Mouse (Mus musculus): Measurements from ENCODE around the gene Nfyc.

Gene Nfyc

DNA sequence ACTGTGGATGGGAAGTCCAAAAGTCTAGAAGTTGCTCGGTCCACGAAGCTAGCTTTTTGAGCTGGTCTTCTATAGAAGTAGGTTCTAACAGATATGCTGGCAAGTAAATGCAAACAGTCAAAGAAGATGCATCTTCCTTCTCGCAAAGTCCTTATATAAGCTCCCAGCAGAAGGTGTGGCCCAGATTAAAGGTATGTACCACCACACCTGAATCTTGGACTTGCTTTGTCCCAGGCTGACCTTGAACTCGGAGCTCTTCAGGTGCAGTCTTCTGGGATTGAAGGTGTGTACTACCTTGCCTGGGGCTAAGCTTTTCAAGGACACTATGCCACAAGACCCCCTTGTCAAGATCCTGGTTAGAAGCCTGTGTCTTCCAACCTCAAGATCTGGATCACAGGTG, at the start of gene Nfyc:
TSS of gene Nfyc (minus strand) at position 101 of the 400 bp plus-strand sequence.
- no peak for DNase-seq (ENCODE audit: low read depth, low spot score)

DNA sequence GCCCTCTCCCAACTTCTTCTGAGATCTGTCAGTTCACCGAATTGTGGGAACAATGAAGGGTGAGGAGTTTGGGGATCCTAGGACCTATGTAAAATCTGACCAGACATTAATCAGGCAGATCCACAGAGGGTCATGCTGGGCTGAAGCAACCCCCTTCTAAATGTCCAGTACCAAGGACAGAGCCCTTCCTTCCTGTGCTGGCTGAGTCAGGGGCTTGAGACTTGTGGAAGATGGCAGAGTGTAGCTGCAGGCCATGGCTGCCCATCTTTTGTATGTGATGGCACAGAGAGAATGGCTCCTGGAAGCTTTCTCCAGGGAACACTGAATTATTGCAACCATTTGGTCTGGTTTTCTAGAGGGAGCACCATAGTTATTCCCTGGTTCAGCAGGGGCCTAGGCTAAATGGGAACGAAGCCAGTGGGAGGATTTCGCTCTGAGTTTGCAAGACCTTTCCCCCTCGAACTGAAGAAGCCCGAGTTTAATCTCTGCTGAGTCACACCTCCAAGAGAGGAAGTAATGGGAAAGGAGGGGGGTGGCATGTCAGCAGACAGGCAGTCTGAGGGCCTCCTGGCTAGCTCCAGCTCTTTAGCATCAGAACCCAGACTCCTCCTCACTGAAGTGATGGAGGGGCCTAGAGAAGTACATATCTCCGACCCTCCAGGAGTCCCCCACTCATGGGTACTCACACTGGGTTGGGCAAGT, 49.5 kb upstream of the Nfyc start:
- no peak for DNase-seq (ENCODE audit: low read depth, low spot score)

DNA sequence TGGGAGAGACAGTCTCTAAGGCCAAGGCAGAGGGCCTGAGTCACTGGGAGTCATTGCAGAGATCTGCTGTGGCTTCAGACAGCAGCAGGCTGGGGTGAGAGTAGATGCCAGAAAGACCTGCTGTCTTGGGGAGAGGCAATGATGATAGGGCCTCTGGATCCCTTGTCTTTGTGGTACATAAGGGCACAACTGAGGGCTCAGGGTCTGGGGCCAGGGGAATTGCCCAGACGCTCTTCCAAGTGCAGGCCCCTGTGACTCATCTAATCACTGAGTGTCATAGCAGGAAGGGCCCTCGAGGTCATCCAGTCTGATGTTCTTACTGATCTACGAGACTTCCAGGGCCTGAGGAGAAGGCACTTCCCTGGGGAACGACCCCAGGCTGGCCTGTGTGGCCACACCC, 48.0 kb upstream of the Nfyc start:
- no peak for DNase-seq (ENCODE audit: low read depth, low spot score)

DNA sequence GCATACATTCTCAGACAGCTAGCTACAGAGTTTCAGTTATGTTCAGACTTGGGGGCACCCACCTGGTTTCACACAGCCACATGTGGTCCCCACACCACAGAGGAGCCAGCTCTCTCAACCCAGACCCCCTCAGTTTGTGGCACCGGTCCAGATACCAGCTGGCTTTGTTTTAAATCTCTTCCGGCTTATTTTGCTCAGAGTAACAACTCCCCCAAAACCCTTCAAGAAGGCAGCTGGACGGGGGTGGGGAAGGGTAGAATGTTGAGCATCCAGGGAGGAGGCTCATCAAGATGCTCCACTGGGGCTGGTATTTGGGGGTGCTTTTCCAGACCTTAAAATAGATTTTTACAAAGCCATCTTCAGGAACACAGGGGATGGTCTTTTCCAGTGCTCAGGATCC, 47.4 kb upstream of the Nfyc start:
- DNase-seq (ENCODE audit: low read depth, low spot score), result peak; percentile 64

DNA sequence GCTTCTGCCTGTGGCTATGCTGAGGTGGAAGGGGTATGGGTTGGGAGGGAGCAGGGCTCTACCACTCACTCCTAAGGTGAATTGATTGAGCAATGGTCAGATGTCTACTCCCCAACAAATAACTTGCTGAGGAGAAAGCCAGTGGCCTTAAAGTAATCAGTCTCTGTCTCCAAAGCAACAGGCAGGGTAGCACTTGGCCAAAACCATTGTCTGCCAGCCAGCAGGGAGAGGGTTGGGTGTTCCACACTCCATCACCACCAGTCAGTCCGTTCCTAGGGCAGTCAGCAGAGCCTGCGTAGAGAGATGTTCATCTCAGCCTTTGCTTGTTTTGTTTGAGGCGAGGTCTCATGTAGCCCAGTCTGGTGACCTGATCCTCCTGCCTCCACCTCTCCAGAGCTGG, 44.6 kb upstream of the Nfyc start:
- no peak for DNase-seq (ENCODE audit: low read depth, low spot score)

DNA sequence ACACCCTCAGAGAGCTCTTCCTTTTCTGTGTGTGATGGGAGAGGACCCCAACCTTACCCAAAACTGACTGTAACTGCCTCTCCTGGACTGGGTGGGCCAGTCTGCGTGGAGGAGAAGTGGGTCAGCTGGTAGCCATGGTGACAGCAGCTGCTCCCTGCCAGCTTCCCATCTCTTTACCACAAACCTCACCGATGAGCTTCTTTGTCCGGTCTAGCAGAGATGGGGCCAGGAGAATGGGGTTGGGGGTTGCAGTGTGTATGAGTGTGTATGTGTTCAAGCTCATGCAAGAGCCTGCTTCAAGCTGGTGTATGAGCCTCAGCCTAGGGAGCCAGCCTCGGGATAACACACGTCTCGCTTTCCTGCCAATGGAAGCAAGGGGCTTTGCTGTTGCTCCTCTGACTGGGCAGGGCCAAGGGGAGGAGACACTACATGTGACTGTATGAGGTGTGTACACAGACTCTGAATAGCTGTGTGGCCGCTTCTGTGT, 38.9 kb upstream of the Nfyc start:
- no peak for DNase-seq (ENCODE audit: low read depth, low spot score)

DNA sequence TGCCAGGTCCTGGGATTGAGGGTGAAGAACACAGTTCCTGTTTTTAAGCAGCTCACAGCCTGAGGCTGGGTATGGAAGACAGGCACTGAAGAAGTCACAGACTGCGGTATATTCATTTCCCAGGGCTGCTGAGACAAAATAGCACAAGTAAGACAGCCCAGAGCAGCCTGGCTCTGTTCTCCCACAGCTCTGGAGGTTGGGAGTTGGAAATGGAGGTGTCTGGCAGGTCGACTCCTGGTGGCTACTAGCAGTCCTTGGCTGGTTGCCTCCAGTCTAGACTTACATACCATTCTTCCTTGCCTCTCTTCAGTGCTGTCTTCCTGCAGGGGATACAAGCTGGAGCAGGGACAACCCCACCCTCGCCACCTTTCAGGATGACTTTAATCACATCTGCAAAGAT, 37.6 kb upstream of the Nfyc start:
- DNase-seq (ENCODE audit: low read depth, low spot score), result no peak

DNA sequence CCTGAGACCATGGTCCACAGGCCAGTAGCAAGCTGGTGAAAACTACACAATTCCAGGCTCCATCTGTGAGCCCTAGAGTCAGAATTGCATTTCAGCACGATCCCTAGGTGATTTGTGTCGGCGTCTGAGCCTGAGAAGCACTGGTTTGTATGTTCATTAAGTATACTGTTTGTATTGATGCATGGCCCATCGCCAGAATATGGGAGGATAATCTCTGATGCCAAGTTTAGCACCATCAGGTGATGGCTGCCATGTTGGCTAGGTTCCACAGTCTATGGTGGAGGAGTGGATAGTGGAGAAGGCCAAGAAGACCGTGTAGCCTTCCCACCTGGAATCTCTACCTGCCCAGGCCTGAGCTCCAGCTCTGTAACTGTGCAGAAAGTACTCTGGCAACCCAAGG, 36.9 kb upstream of the Nfyc start:
- no peak for DNase-seq (ENCODE audit: low read depth, low spot score)

DNA sequence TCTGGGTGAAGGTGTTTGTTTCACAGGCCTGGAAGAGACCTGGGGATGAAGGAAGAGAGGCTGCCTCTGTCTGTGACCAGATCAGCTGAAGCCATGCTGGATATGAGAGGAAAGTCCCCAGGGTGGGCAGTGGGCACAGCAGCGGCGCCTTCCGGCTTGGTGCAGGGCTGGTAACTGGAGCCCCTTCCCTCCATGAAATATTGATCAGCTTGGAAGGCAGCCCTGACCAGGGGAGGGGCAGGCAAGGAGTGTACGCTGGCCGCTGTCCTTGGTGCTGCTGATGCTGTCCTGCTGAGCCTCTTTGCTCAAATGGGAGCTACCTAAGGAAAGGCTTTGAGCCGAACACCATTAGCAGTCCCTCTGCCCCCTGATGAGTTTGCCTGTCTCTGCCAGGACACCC, 34.8 kb upstream of the Nfyc start:
- no peak for DNase-seq (ENCODE audit: low read depth, low spot score)

DNA sequence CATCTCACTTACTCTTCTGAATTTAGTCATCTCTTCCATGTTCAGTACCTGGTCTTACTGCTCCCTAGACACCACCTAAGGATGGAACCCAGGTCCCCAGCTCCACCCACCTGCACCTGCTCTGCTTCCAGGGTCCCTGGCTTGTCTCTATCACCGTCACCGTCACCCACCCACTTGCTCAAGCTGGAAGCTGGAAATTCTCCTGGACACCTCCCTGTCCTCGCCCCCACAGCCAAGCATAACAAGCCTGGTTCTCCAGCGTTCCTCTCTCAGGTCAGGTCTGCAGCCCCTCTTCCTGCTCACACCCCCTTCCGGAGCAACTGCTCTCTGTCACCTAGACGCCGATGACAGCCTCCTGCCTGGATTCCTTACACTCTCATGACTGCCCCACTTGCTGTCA, 28.5 kb upstream of the Nfyc start:
- peak; percentile 68 for DNase-seq (ENCODE audit: low read depth, low spot score)

DNA sequence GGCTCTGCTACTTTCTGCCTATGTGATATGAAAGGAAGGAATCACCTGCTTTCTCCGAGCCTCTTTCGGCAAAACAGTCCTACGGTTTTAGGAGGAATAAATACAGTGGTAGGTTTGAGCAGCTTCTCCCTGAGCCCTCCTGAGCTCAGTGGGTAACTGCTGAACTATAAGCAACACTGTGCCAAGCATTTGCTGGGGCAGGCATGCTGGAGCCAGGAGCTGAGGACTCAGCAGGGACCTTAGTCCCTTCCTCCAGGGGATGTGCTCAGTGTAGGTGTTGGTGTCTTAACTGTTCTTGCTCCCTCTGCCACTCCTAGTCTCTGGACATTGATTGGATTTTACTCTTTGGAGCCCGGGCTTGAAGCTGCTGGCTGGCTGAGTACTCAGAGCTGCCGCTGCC, 25.0 kb upstream of the Nfyc start:
- DNase-seq (ENCODE audit: low read depth, low spot score), result no peak

DNA sequence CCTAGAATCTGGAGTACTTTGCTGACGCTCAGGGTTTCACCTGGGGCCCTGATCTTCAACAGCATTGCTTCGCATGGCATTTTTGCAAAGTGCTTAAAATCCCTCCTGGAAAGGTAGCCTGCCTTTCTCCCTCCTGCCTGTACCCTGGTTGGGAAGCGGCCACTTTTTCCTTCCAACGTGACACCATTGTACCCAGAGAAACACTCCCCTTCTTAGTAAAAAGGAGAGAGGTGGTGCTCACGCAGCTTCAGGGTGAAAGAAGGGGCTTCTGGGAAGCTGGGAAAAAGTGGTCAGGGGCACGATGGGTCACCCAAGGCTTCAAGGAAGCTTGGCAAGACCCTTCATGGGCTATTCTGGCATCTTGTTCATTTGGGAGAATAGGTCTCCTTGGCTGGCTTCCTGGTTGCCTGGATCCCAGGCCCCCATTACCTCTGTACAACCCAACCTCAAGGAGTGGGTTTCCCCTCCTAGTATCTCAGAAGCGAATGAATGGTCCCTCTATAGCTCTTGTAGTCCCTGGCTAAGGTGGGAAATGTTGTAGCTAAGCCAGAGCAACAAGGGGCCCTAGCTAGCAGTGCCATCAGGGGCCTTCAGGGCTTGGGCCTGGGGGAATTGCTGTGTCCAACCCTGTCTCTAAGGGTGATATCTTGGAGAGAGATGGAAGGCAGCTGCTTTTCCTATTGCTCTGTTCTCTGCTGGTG, 24.1 kb upstream of the Nfyc start:
- DNase-seq (ENCODE audit: low read depth, low spot score), result no peak

DNA sequence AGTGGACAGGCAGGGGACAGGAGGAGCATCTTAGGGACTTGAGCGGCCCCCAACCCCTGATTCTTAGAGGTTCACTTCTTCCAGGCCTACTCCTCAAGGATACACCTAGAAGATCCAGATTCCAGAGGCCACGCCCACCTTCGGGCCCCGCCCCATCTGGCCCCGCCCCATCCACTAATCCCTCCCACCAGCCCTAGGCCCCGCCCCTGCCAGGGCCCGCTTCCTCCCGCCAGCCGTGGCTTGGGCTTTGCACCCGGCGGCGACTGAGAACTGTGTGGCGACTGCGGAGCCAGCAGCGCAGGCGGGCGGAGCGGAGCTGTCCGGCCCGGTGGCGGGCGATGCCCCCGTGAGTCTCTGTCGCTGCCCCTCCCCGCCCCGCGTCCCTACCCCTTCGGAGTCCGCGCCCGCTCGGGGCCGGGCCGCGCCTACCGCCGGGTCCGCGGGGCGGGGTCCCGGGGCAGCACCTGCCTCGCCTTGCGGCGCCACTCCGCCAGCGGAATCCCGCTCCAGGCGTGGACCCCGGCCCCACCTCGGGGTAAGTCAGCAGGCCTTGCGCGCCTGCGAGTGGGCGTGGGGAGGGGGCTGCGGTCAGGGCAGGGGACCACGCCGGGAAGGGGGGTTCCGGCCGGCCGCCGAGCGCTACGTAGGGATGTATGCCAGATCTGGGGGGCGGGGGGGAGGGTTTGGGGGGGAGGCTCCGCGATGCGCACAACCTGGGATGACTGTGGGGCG, 23.4 kb upstream of the Nfyc start, which contains the start of gene Rims3:
TSS of gene Rims3 (plus strand) at position 229 of the 732 bp plus-strand sequence.
- no peak for DNase-seq (ENCODE audit: low read depth, low spot score)

DNA sequence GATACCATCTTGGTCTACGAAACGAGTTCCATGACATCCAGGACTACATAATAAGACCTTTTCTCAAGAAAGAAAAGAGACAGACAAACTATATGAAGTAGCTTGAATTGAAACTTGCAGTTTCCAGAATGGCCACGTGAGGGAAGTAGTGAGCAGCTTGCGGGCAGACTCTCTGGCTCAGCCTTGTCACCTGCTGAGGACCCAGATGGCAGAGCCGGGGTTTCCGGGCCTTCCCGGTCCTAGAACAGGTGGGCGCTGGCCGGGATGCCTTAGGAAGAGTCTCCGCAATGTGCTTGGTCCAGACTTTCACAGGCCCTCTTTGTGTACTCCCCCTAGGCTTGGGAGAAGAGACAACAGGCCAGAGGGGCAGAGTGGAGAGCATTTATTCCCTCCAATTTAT, 19.6 kb upstream of the Nfyc start:
- DNase-seq (ENCODE audit: low read depth, low spot score), result no peak

DNA sequence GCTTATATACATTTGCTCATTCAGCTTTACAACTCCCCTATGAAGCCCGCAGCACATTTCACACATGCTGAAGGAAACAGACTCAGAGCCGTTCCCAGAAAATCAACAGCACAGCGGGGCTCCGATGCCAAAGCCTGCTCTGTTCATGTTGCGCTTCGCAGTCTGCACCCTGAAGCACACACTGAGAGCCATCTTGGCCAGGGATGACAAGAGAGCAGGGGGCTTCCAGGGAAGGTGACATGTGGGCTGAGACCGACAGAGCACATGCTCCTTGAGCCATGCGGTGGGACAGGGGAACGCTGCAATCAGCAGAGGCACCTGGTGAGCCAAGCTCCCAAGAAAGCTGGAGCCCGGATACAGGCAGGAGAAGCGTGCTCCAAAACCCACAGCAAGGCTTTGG, 18.1 kb upstream of the Nfyc start:
- DNase-seq (ENCODE audit: low read depth, low spot score), result no peak

DNA sequence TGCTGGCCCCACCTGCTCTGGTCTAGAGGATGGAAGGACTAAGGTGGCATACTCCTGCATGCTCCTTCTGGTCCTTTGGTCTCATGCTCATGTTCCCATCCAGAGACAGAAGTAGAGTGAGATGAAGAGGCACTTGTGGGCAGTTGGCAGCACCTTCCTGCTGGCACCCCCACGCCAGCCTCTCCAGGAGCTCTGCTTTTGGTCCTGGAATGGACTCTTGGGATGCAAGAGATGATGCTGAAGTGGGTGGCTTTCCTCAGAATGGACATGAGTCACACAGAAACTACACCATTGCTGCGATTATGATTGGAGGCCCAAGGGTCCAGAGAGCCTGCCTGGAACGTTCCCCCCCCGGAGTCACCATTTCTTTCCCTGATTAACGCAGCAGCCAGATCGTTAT, 17.5 kb upstream of the Nfyc start:
- DNase-seq (ENCODE audit: low read depth, low spot score), result no peak

DNA sequence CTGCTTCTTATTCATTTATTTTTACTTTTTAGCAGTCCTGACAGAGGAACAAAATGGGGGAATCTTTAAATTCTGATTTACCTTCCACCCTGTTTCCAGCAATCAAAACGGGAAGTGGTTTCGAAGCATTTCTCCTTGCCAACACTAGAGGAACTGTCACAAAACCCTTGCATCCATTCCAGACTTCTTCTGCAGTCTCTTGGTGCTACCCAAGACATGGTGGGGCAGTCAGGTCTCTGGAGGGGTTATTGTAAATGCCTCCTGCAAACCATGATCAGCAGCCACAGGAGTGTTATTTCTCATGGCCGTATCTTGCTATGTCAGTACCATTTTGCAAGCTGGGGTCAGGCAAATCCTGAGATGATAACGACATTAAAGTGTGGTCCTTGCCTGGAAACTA, 13.7 kb upstream of the Nfyc start:
- DNase-seq (ENCODE audit: low read depth, low spot score), result no peak

DNA sequence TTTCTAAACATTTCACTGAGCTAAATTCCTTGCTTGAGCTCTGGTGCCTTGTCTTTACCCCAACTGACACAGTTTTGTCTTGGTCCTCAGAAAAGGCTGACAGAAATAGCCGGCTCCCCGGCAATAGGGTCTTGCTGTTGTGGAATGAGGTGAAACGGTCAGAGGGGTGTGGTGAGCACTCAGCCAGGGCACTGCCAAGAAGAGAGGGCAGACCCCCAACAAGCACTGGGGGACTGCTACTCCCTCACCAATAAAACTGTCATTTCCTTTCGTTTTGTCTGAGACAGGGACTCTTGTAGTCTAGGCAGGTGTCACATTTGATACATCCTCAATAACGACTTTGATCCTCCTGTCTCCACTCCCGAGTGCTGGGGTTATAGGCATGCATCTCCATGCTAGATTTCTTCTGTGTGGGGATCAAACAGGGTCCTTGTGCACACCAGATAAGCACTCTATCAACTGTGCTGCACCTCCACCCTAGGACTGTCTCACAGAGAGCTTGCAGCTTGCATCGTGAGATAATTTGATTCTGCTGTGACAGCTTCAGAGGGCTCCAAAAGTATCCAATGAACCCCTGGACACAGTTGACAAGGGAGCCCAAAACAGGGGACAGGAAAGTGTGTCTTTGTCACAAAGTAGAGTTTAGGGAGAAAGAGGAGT, 13.2 kb upstream of the Nfyc start:
- DNase-seq (ENCODE audit: low read depth, low spot score), result no peak

DNA sequence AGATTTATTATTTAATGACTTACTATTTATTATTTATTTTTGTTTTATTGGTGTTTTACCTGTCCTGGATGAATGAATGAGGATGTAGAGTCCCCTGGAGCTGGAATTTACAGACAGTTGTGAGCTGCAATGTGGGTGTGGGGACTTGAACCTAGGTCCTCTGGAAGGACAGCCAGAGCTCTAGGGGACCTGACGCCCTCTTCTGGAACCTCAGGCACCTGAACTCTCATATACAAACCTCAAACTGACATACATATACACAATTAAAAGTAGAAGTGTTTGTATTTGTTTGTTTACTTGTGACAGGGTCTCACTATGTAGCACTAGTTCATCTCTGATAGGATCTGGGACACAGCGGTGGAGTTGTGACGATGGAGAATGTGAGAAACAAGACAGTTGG, 10.0 kb upstream of the Nfyc start:
- no peak for DNase-seq (ENCODE audit: low read depth, low spot score)

DNA sequence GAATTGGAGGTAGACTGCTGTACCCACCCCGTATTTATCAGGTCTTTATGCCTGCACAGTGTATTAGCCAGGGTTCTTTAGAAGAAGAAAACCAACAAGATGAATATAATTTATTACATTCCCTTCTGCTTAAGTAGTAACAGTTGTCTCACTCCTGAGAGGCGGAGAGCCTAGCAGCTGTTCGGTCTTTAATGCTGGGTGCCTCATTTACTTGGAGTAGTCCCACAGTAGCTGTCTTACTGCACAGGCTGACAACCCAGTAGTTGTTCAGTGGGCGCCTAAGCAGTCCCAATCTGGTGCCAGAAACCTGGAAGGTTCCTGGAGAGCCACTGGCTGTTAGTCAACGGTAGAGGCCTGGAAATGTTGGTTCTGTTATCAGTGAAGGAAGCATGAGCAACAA, 605 bp downstream of the Nfyc start:
- DNase-seq (ENCODE audit: low read depth, low spot score), result no peak

DNA sequence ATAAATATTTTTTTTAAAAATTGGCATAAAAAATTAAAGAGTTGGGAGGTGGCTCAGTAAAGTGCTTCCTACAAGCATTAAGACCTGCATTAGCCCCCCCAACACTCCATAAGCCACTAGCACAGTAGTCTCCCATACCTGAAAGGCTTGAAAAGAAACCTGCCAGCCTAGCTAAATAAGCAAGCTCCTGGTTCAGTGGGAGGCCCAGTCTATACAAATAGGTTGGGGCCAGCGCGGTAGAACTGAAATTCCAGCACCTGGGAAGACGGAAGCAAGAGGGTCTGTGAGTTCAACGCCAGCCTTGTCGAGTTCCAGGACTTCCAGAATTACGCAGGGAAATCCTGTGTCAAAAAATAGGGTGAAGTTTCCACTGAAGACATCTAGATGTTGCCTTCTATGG, 5.0 kb downstream of the Nfyc start:
- no peak for DNase-seq (ENCODE audit: low read depth, low spot score)
